Mouse (Mus musculus): ENCODE measurements around the gene Fam184a.

- TF ChIP-seq CTCF (conservative IDR thresholded peaks at IDR 0.05; ENCODE audit: insufficient read depth, insufficient read length, low read depth, low read length) (no peak), POLR2A (IDR thresholded peaks at IDR 0.05; ENCODE audit: low read depth, low read length) (no peak)
Observed at GRCm38 (mm10) chr10:53679690-53680557, 71.0 kb downstream of the Fam184a start.

All from kidney, adult 2 months (tissue).